Mouse (Mus musculus) hindbrain, embryonic 10.5 days (tissue): ENCODE results near the gene Celf2. TPM values are rescaled to one million over a fixed set of nuclear protein-coding genes. Genes with fewer than 3 reads are reported as not detected.
A peak's percentile ranks its signal among the peaks of the same experiment; 100 is the strongest.

Source experiments
- DNase-seq: peaks from one replicate; pipeline ENCODE4 v3.0.0-alpha.2; 2017; ENCODE audit warnings: low spot score
- H3K27ac ChIP-seq: fragments of 300-500 bp; sonication (generic); 2 replicates; pipeline ENCODE4 v1.5.1; 2016; ENCODE audit warnings: mild to moderate bottlenecking, moderate library complexity
- H3K27me3 ChIP-seq: fragments of 300-500 bp; sonication (generic); 2 replicates; pipeline ENCODE4 v1.6.1; 2016; ENCODE audit warnings: mild to moderate bottlenecking; ENCODE audit not compliant: poor library complexity, insufficient read depth, severe bottlenecking
- H3K36me3 ChIP-seq: fragments of 300-500 bp; sonication (generic); 2 replicates; pipeline ENCODE4 v1.6.1; 2016; ENCODE audit warnings: mild to moderate bottlenecking, moderate library complexity
- H3K4me1 ChIP-seq: fragments of 300-500 bp; sonication (generic); replicated peaks from 2 replicates; pipeline ENCODE4 v1.6.1; 2016; ENCODE audit warnings: mild to moderate bottlenecking
- H3K4me3 ChIP-seq: fragments of 300-500 bp; sonication (generic); 2 replicates; pipeline ENCODE4 v1.5.1; 2016; ENCODE audit warnings: mild to moderate bottlenecking, moderate library complexity
- H3K9me3 ChIP-seq: fragments of 300-500 bp; sonication (generic); 2 replicates; pipeline ENCODE4 v1.6.1; 2016; ENCODE audit warnings: mild to moderate bottlenecking, moderate library complexity
- WGBS: fragments of 180-500 bp; shearing (Covaris S2); methylation state at CpG from one replicate; pipeline ENCODE4 v1.1.7; 2016; 5-methylcytosine and 5-hydroxymethylcytosine counted together
- polyA plus RNA-seq: library from polyadenylated mRNA; unstranded; fragments of >200 nt; fragmentation: Nextera tagmentation; extraction: Ambion mirVana; gene quantifications from 2 replicates; pipeline ENCODE4 v1.2.1, GENCODE M21; 2016

Gene Celf2
- polyA plus RNA-seq, 1 experiment from 2014 or later: 66.8 TPM

- H3K4me3 ChIP-seq: peak overlapping the region; percentile 86
- H3K4me1 ChIP-seq: peaks cover 81% of the 10 kb centered on the region
- H3K36me3 ChIP-seq: no peaks in the 10 kb centered on the region
- WGBS: 63% methylated on average over 9 of the region's 9 CpGs
- 0 out of 2 replicates have a peak, but pooled peaks cover 4% of the 10 kb centered on the region for H3K27me3 ChIP-seq
- no peaks in the 10 kb centered on the region for H3K9me3 ChIP-seq
- DNase-seq: no peak
- no peak overlapping the region for H3K27ac ChIP-seq
Measured at GRCm38 (mm10) chr2:6869956-6870710, 639.2 kb downstream of the Celf2 start.

GRCm38 (mm10) chr2:6867297-6867696, 642.1 kb downstream of the Celf2 start:
- Histone ChIP-seq H3K9me3 (no peaks in the 10 kb centered on the region), H3K27ac (no peak overlapping the region), H3K4me1 (peaks cover 57% of the 10 kb centered on the region), H3K4me3 (no peak overlapping the region), H3K27me3 (0 out of 2 replicates have a peak, but pooled peaks cover 4% of the 10 kb centered on the region), H3K36me3 (no peaks in the 10 kb centered on the region)
- no peak for DNase-seq
- 42% methylated on average over 4 of the region's 4 CpGs for WGBS

DNA sequence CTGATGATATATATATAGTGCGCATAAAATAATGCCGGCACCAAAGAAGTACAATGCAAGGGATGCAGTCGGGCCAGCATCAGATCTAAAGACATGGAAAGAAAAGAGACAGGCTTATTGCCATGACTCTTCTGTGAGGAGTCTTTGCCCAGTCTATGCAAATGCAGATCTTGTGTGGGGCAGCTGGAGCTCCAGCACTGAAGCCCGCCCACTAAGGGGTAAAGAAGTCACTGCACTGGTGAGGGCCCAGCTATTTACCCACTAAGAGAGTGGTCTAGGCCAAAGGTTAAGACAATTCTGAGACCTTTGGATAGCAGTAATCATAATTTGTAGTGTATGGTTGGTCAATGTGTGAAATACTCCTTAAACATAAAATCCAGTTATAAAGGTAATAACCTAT, 643.6 kb downstream of the Celf2 start:
- DNase-seq: no peak
- Histone ChIP-seq H3K4me3 (no peak overlapping the region), H3K27ac (no peak overlapping the region), H3K36me3 (peaks cover 7% of the 10 kb centered on the region), H3K9me3 (no peaks in the 10 kb centered on the region), H3K4me1 (peaks cover 50% of the 10 kb centered on the region), H3K27me3 (0 out of 2 replicates have a peak, but pooled peaks cover 4% of the 10 kb centered on the region)
- WGBS: 70% methylated on average over 4 of the region's 4 CpGs

DNA sequence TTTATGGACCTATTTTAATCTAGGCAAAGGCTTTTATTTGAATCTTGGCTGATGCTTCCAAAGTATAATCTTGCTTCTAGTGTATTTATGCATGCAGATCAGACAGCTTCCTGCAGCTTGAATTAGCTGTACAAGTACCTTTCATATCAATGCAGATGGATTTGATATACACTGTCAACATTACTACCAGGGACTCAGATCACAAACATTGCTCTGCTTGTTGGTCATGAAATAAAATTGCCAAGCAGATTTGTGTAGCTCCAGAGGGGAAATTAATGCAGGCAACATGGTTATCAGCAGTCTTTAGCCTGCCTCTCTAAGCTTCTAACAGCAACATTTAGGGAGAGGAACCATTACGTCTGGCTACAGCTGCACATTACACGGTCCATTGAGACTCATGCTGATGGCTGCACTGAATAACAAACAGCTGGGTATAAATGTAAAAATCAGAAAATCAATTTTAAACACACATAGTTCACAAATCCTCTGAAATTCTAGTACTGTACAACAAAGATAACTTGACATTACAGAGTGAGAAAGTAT, 659.2 kb downstream of the Celf2 start:
- peaks cover 6% of the 10 kb centered on the region; the same call in 1 of the 2 replicates for H3K36me3 ChIP-seq
- DNase-seq: no peak
- no peak overlapping the region for H3K27ac ChIP-seq
- peaks cover 5% of the 10 kb centered on the region; the same call in 1 of the 2 replicates for H3K9me3 ChIP-seq
- 48% methylated on average over 2 of the region's 2 CpGs for WGBS
- H3K4me1 ChIP-seq: no peaks in the 10 kb centered on the region
- H3K4me3 ChIP-seq: no peak overlapping the region
- H3K27me3 ChIP-seq: no peaks in the 10 kb centered on the region

GRCm38 (mm10) chr2:6849388-6849787, 660.0 kb downstream of the Celf2 start:
- Histone ChIP-seq H3K4me3 (no peak overlapping the region), H3K36me3 (peaks cover 6% of the 10 kb centered on the region; the same call in 1 of the 2 replicates), H3K4me1 (no peaks in the 10 kb centered on the region), H3K9me3 (peaks cover 5% of the 10 kb centered on the region; the same call in 1 of the 2 replicates), H3K27me3 (no peaks in the 10 kb centered on the region), H3K27ac (no peak overlapping the region)
- no peak for DNase-seq
- 58% methylated on average over 3 of the region's 3 CpGs for WGBS

GRCm38 (mm10) chr2:6830021-6830420, 679.3 kb downstream of the Celf2 start:
- Histone ChIP-seq H3K9me3 (no peaks in the 10 kb centered on the region), H3K4me3 (no peak overlapping the region), H3K27me3 (no peaks in the 10 kb centered on the region), H3K36me3 (no peaks in the 10 kb centered on the region), H3K4me1 (peaks cover 9% of the 10 kb centered on the region), H3K27ac (no peak overlapping the region)
- WGBS: 83% methylated on average over 6 of the region's 6 CpGs
- DNase-seq: no peak

- no peaks in the 10 kb centered on the region for H3K9me3 ChIP-seq
- H3K36me3 ChIP-seq: no peaks in the 10 kb centered on the region
- H3K4me3 ChIP-seq: no peak overlapping the region
- H3K27me3 ChIP-seq: no peaks in the 10 kb centered on the region
- no peak overlapping the region for H3K27ac ChIP-seq
- WGBS: 46% methylated on average over 2 of the region's 2 CpGs
- peaks cover 9% of the 10 kb centered on the region for H3K4me1 ChIP-seq
- peak; percentile 12 for DNase-seq
Measured at GRCm38 (mm10) chr2:6827583-6827982, 681.8 kb downstream of the Celf2 start.

DNA sequence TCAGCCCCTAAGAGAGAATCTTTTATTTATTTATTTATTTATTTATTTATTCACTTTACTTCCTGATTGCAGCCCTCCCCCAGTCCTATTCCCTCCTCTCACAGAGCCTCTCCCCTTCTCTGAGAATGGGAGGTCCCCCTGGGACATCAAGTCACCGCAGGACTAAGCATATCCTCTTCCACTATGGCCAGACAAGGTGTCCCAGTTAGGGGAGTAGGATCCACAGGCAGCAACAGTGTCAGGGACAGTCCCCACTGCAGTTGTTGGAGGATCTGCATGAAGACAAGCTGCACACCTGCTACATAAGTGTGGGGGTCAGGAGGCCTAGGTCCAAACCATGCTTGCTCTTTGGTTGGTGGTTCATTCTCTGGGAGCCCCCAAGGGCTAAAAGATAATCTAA, 686.3 kb downstream of the Celf2 start:
- Histone ChIP-seq H3K9me3 (no peaks in the 10 kb centered on the region), H3K4me3 (no peak overlapping the region), H3K27me3 (no peaks in the 10 kb centered on the region), H3K4me1 (peaks cover 12% of the 10 kb centered on the region), H3K27ac (no peak overlapping the region), H3K36me3 (no peaks in the 10 kb centered on the region)
- 97% methylated on average over 1 of the region's 1 CpGs for WGBS
- no peak for DNase-seq

GRCm38 (mm10) chr2:6821593-6821992, 687.8 kb downstream of the Celf2 start:
- H3K4me3 ChIP-seq: no peak overlapping the region
- H3K4me1 ChIP-seq: peaks cover 3% of the 10 kb centered on the region; the same call in 1 of the 2 replicates
- no peak overlapping the region for H3K27ac ChIP-seq
- 69% methylated on average over 2 of the region's 2 CpGs for WGBS
- no peaks in the 10 kb centered on the region for H3K36me3 ChIP-seq
- DNase-seq: no peak
- no peaks in the 10 kb centered on the region for H3K27me3 ChIP-seq
- H3K9me3 ChIP-seq: no peaks in the 10 kb centered on the region

- 0 out of 2 replicates have a peak, but pooled peaks cover 5% of the 10 kb centered on the region for H3K9me3 ChIP-seq
- 88% methylated on average over 2 of the region's 2 CpGs for whole genome bisulfite sequencing
Measured at GRCm38 (mm10) chr2:6815281-6815680, 694.1 kb downstream of the Celf2 start.

DNA sequence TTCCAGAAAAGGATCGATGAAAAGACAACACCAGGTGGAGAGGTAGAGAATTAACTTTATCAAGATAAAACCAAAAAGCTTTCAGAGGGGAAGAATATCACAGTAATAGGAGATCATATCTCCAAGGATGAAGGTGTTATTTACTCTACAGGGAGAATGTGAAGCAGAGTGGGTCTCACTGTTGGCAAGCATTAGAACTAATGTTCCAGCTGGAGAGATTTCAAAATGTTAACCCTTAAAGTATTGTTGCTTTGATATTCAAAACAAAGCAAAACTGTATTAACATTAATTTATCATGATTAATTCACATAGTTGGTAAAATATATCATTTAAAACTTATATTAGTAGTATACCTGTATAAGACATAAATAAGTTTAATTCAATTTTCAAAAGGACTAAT, 700.6 kb downstream of the Celf2 start:
- no peaks in the 10 kb centered on the region for H3K4me1 ChIP-seq
- 92% methylated on average over 1 of the region's 1 CpGs for WGBS
- DNase-seq: no peak

More at GRCm38 (mm10) chr2:6815281-6815680, 694.1 kb downstream of the Celf2 start:
- no peak overlapping the region for H3K4me3 ChIP-seq
- peaks cover 3% of the 10 kb centered on the region; the same call in 1 of the 2 replicates for H3K4me1 ChIP-seq
- no peak for DNase-seq
- no peaks in the 10 kb centered on the region for H3K27me3 ChIP-seq
- H3K36me3 ChIP-seq: no peaks in the 10 kb centered on the region
- no peak overlapping the region for H3K27ac ChIP-seq

DNA sequence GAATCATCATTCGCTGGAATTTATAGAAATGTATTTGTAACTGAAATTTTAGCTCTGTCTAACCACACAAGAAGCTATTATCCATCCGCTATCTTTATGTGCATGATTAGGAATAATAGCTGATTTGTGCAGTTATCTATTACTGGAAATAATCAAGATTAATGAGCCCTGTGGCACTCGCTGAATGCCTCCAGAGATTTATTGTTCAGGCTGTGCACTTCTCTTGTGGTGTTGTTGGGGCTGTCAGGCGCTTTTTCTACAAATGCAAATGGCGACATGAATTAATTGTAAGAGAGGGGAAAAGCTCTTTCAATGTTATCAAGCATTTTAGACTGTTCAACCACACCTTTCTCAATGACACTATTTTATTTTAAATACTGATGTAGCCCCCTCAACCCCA, 712.6 kb downstream of the Celf2 start:
- Histone ChIP-seq H3K27ac (peak overlapping the region; percentile 43; the same call in 1 of the 2 replicates), H3K36me3 (0 out of 2 replicates have a peak, but pooled peaks cover 3% of the 10 kb centered on the region), H3K9me3 (no peaks in the 10 kb centered on the region), H3K27me3 (no peaks in the 10 kb centered on the region), H3K4me3 (no peak overlapping the region), H3K4me1 (peaks cover 42% of the 10 kb centered on the region)
- 68% methylated on average over 5 of the region's 5 CpGs for WGBS
- DNase-seq: no peak

More for the DNA sequence above, 700.6 kb downstream of the Celf2 start:
- Histone ChIP-seq H3K27me3 (no peaks in the 10 kb centered on the region), H3K36me3 (no peaks in the 10 kb centered on the region), H3K9me3 (0 out of 2 replicates have a peak, but pooled peaks cover 5% of the 10 kb centered on the region), H3K27ac (no peak overlapping the region), H3K4me3 (no peak overlapping the region)

DNA sequence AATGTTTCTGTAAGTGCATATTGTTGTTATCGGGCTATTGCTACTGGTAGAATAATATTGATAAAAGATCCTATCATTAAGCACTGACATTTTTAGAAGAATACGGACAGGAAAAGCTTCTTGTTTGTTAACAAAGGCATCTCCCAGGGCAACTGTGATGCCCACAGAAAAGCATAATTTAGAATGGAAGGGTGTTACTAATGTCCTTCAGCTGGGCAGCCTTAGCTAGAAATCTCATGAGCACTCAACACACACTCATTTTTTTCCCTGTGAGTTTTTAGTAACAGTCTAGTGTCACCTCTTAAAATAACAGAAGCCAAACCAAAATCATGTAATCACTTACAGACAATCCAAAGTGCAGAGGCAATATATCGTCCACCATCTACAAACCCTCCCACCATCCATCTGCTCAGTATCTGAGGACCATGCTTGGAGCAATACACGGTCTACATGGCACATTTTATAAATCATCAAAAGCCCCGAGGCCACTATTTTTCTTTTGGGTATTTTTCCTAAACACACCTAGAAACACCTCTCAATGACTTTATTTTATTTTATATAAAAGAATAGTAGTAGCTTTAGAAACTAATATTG, 713.3 kb downstream of the Celf2 start:
- H3K9me3 ChIP-seq: no peaks in the 10 kb centered on the region
- no peak overlapping the region for H3K4me3 ChIP-seq
- peaks cover 46% of the 10 kb centered on the region for H3K4me1 ChIP-seq
- WGBS: 65% methylated on average over 5 of the region's 5 CpGs
- peak overlapping the region; percentile 43 for H3K27ac ChIP-seq
- no peaks in the 10 kb centered on the region for H3K27me3 ChIP-seq
- H3K36me3 ChIP-seq: 0 out of 2 replicates have a peak, but pooled peaks cover under 1% of the 10 kb centered on the region
- no peak for DNase-seq
